Mouse (Mus musculus) MEL (cell line): ENCODE measurements around the gene Cnot2. TPM values are rescaled to one million over a fixed set of nuclear protein-coding genes. Genes with fewer than 3 reads are reported as not detected.
A peak's percentile ranks its signal among the peaks of the same experiment; 100 is the strongest.

ENCODE experiments used
- DNase-seq: peaks from one replicate; pipeline ENCODE4 v3.0.0; 2011; ENCODE audit warnings: low read depth, low spot score
- H3K27ac ChIP-seq: 2 replicates; pipeline ENCODE4 v1.5.1; 2012; ENCODE audit warnings: low read depth, mild to moderate bottlenecking, control low read depth, low read length, moderate library complexity; ENCODE audit not compliant: control insufficient read depth
- H3K27me3 ChIP-seq, 2 experiments: fragments of 150-350 bp in 1 of 2; sonication (generic) in 1 of 2; 2 replicates each; pipeline ENCODE4 v1.6.1; 2012; ENCODE audit warnings: low read length in 2 of 2, mild to moderate bottlenecking in 2 of 2, improper control_type of control experiment in 1 of 2, moderate library complexity in 1 of 2; ENCODE audit not compliant: insufficient read depth in 2 of 2, control insufficient read depth in 1 of 2
- H3K36me3 ChIP-seq, 2 experiments: 2 replicates each; pipeline ENCODE4 v1.6.1; 2012 to 2014; ENCODE audit warnings: low read length in 2 of 2, improper control_type of control experiment in 1 of 2, inconsistent platforms in 1 of 2, mild to moderate bottlenecking in 1 of 2; ENCODE audit not compliant: insufficient read depth in 2 of 2, control insufficient read depth in 1 of 2
- H3K4me1 ChIP-seq, 2 experiments: fragments of 150-350 bp in 1 of 2; sonication (generic) in 1 of 2; 2 replicates each; pipeline ENCODE4 v1.6.1; 2012; ENCODE audit warnings: low read length in 2 of 2, improper control_type of control experiment in 1 of 2, mild to moderate bottlenecking in 1 of 2; ENCODE audit not compliant: insufficient read depth in 2 of 2, control insufficient read depth in 1 of 2
- H3K4me3 ChIP-seq, 2 experiments: fragments of 150-350 bp in 1 of 2; sonication (generic) in 1 of 2; 2 replicates each; pipeline ENCODE4 v1.5.1; 2012; ENCODE audit warnings: low read depth in 2 of 2, low read length in 2 of 2, mild to moderate bottlenecking in 2 of 2, moderate library complexity in 2 of 2, control low read depth in 1 of 2, improper control_type of control experiment in 1 of 2; ENCODE audit not compliant: control insufficient read depth in 1 of 2, insufficient read depth in 1 of 2
- H3K79me2 ChIP-seq: 2 replicates; pipeline ENCODE4 v1.6.1; 2012; ENCODE audit warnings: mild to moderate bottlenecking, low read length, moderate library complexity; ENCODE audit not compliant: control insufficient read depth, poor library complexity, insufficient read depth
- H3K9ac ChIP-seq: 2 replicates; pipeline ENCODE4 v1.6.1; 2012; ENCODE audit warnings: low read depth, mild to moderate bottlenecking, control low read depth, low read length, moderate library complexity; ENCODE audit not compliant: control insufficient read depth, poor library complexity, severe bottlenecking
- H3K9me3 ChIP-seq: fragments of 150-350 bp; sonication (generic); replicated peaks from 2 replicates; pipeline ENCODE4 v1.6.1; 2012; ENCODE audit warnings: mild to moderate bottlenecking, low read length, improper control_type of control experiment, moderate library complexity; ENCODE audit not compliant: insufficient read depth
- BHLHE40 ChIP-seq: IDR thresholded peaks from 2 replicates; pipeline ENCODE4 v1.6.1; 2012; ENCODE audit warnings: low read depth, mild to moderate bottlenecking, inconsistent platforms, low read length, improper control_type of control experiment, borderline replicate concordance
- CHD1 ChIP-seq: IDR thresholded peaks from 2 replicates; pipeline ENCODE4 v1.6.1; 2012; ENCODE audit warnings: low read depth, mild to moderate bottlenecking, inconsistent platforms, low read length, improper control_type of control experiment
- CHD2 ChIP-seq: IDR thresholded peaks from 2 replicates; pipeline ENCODE4 v1.6.1; 2011; ENCODE audit warnings: low read length, improper control_type of control experiment
- CTCF ChIP-seq, 3 experiments: IDR thresholded peaks in 2 of 3; conservative IDR thresholded peaks in 1 of 3; 2 replicates each; pipeline ENCODE4 v1.5.1; 2011 to 2012; ENCODE audit warnings: low read length in 3 of 3, low read depth in 2 of 3, mild to moderate bottlenecking in 2 of 3, improper control_type of control experiment in 1 of 3, inconsistent platforms in 1 of 3, mixed read lengths in 1 of 3, moderate library complexity in 1 of 3; ENCODE audit not compliant: control insufficient read depth in 1 of 3, insufficient read depth in 1 of 3, poor library complexity in 1 of 3, severe bottlenecking in 1 of 3
- ELF1 ChIP-seq: IDR thresholded peaks from 2 replicates; pipeline ENCODE4 v1.6.1; 2014; ENCODE audit warnings: low read depth, mild to moderate bottlenecking, inconsistent platforms, low read length, improper control_type of control experiment, moderate library complexity
- EP300 ChIP-seq, 2 experiments: IDR thresholded peaks; 2 replicates each; pipeline ENCODE4 v1.6.1; 2011; ENCODE audit warnings: improper control_type of control experiment in 2 of 2, low read length in 2 of 2, low read depth in 1 of 2, mild to moderate bottlenecking in 1 of 2
- GABPA ChIP-seq: IDR thresholded peaks from 2 replicates; pipeline ENCODE4 v1.6.1; 2012; ENCODE audit warnings: low read depth, mild to moderate bottlenecking, inconsistent platforms, low read length, improper control_type of control experiment, moderate library complexity
- GATA1 ChIP-seq: IDR thresholded peaks from 2 replicates; pipeline ENCODE4 v1.6.1; 2011; ENCODE audit warnings: low read depth, low read length, improper control_type of control experiment
- MAX ChIP-seq: IDR thresholded peaks from 2 replicates; pipeline ENCODE4 v1.6.1; 2011; ENCODE audit warnings: low read length, improper control_type of control experiment
- MAZ ChIP-seq: IDR thresholded peaks from 2 replicates; pipeline ENCODE4 v1.6.1; 2012; ENCODE audit warnings: low read depth, mild to moderate bottlenecking, inconsistent platforms, low read length, improper control_type of control experiment
- MEF2A ChIP-seq: IDR thresholded peaks from 2 replicates; pipeline ENCODE4 v1.6.1; 2014; ENCODE audit warnings: low read depth, mild to moderate bottlenecking, inconsistent platforms, low read length, improper control_type of control experiment; ENCODE audit not compliant: poor library complexity, insufficient replicate concordance, severe bottlenecking; ENCODE audit errors: extremely low read depth
- MYC ChIP-seq: IDR thresholded peaks from 2 replicates; pipeline ENCODE4 v1.6.1; 2011; ENCODE audit warnings: low read depth, mild to moderate bottlenecking, low read length, improper control_type of control experiment, moderate library complexity
- POLR2A ChIP-seq, 2 experiments: IDR thresholded peaks; 2 replicates each; pipeline ENCODE4 v1.6.1; 2011 to 2012; ENCODE audit warnings: low read length in 2 of 2, mild to moderate bottlenecking in 2 of 2, control low read depth in 1 of 2, improper control_type of control experiment in 1 of 2, low read depth in 1 of 2, moderate library complexity in 1 of 2; ENCODE audit not compliant: control insufficient read depth in 1 of 2, insufficient read depth in 1 of 2, poor library complexity in 1 of 2
- POLR2AphosphoS2 ChIP-seq: IDR thresholded peaks from 2 replicates; pipeline ENCODE4 v1.6.1; 2011; ENCODE audit warnings: low read length, improper control_type of control experiment
- RAD21 ChIP-seq: IDR thresholded peaks from 2 replicates; pipeline ENCODE4 v1.6.1; 2011; ENCODE audit warnings: mild to moderate bottlenecking, low read depth, low read length, improper control_type of control experiment
- SIN3A ChIP-seq: IDR thresholded peaks from 2 replicates; pipeline ENCODE4 v1.6.1; 2012; ENCODE audit warnings: low read length, improper control_type of control experiment, inconsistent platforms
- SMC3 ChIP-seq: IDR thresholded peaks from 2 replicates; pipeline ENCODE4 v1.6.1; 2011; ENCODE audit warnings: low read depth, low read length, improper control_type of control experiment
- TAL1 ChIP-seq: IDR thresholded peaks from 2 replicates; pipeline ENCODE4 v1.6.1; 2012; ENCODE audit warnings: mild to moderate bottlenecking, inconsistent platforms, low read length, moderate library complexity, mixed read lengths
- TCF12 ChIP-seq: IDR thresholded peaks from 2 replicates; pipeline ENCODE4 v1.6.1; 2014; ENCODE audit warnings: low read depth, mild to moderate bottlenecking, inconsistent platforms, low read length, improper control_type of control experiment, moderate library complexity
- ZC3H11A ChIP-seq: IDR thresholded peaks from 2 replicates; pipeline ENCODE4 v1.6.1; 2012; ENCODE audit warnings: low read depth, mild to moderate bottlenecking, inconsistent platforms, low read length, improper control_type of control experiment
- ZMIZ1 ChIP-seq: IDR thresholded peaks from 2 replicates; pipeline ENCODE4 v1.6.1; 2012; ENCODE audit warnings: low read depth, mild to moderate bottlenecking, inconsistent platforms, low read length, improper control_type of control experiment, moderate library complexity
- ZNF384 ChIP-seq: IDR thresholded peaks from 2 replicates; pipeline ENCODE4 v1.6.1; 2012; ENCODE audit warnings: low read depth, mild to moderate bottlenecking, inconsistent platforms, low read length, improper control_type of control experiment
- polyA plus RNA-seq, 2 experiments: library from polyadenylated mRNA; stranded (reverse) in 1 of 2; unstranded in 1 of 2; fragments of >175 nt in 1 of 2; fragments of >200 nt in 1 of 2; gene quantifications; 2 replicates each; pipeline versions ENCODE4 v1.2.1 to v1.2.4; 2012; ENCODE audit warnings: low replicate concordance in 2 of 2, low read depth in 1 of 2; ENCODE audit not compliant: insufficient read length in 2 of 2, insufficient read depth in 1 of 2, missing spikeins in 1 of 2
- total RNA-seq: library from RNA; depleted of rRNA; stranded (reverse); fragments of 300-350 nt; gene quantifications from 2 replicates; pipeline ENCODE4 v1.2.3, GENCODE M21; 2012

The Cnot2 gene
- total and polyA plus RNA-seq, 3 experiments = 84.3 to 554 (median 88.8) TPM

DNA sequence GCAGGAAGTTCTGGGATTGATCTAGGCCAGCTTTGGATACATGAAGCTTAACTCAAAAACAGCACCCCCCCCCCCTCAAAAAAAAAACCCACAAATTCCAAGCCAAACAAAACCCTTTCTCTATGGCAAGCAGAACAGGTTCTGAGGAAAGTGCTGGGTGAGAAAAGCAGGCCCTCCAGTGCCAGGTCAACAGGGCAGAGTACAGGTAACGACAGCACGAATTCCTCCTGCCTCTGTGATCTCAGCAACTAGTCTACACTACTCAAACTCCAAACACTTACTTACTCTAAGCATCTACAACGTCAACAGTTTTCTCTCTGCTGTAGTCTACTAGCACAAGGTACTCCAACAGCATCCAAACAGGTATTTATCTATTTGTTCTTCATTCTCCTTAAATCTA lies 48.8 kb downstream of the Cnot2 start:
- H3K9ac ChIP-seq = no peak overlapping the region
- peaks cover 4 to 9% of the 10 kb centered on the region in 2 experiments; a peak in 3 of 4 replicates for H3K36me3 ChIP-seq
- no peaks in the 10 kb centered on the region for H3K9me3 ChIP-seq
- no peak for DNase-seq
- H3K4me1 ChIP-seq = no peaks in the 10 kb centered on the region
- TF ChIP-seq MEF2A (no peak), CHD2 (no peak), ZMIZ1 (no peak), BHLHE40 (no peak), MAZ (no peak), ZNF384 (no peak), TCF12 (no peak), POLR2A (IDR thresholded peaks at IDR 0.05; ENCODE audit: control insufficient read depth in 1 of 2, insufficient read depth in 1 of 2, low read depth in 1 of 2, low read length in 2 of 2, poor library complexity in 1 of 2) (no peak), EP300 (IDR thresholded peaks at IDR 0.05; ENCODE audit: low read depth in 1 of 2, low read length in 2 of 2) (no peak), SIN3A (no peak), MYC (no peak), GABPA (no peak)
- no peak overlapping the region for H3K4me3 ChIP-seq
- no peaks in the 10 kb centered on the region for H3K27me3 ChIP-seq
- no peak overlapping the region for H3K27ac ChIP-seq
- H3K79me2 ChIP-seq = peaks cover 17% of the 10 kb centered on the region

GRCm38 (mm10) chr10:116531063-116531462 lies 50.2 kb downstream of the Cnot2 start:
- no peak overlapping the region for H3K4me3 ChIP-seq
- no peaks in the 10 kb centered on the region for H3K9me3 ChIP-seq
- no peak overlapping the region for H3K27ac ChIP-seq
- H3K9ac ChIP-seq = no peak overlapping the region
- no peak for DNase-seq
- H3K27me3 ChIP-seq = no peaks in the 10 kb centered on the region
- peaks cover 16% of the 10 kb centered on the region for H3K79me2 ChIP-seq
- H3K4me1 ChIP-seq = no peaks in the 10 kb centered on the region
- no peak for TF ChIP-seq ZC3H11A
- no peak for TF ChIP-seq SIN3A
- TF ChIP-seq CHD2 = no peak
- peak in 1 of 3 experiments; percentile 10; a peak in 1 of 6 replicates for TF ChIP-seq CTCF (IDR thresholded peaks at IDR 0.05 in 2 of 3, conservative IDR thresholded peaks at IDR 0.05 in 1 of 3; ENCODE audit: control insufficient read depth in 1 of 3, insufficient read depth in 1 of 3, low read depth in 2 of 3, low read length in 3 of 3, poor library complexity in 1 of 3, severe bottlenecking in 1 of 3)
- peak; percentile 65 for TF ChIP-seq ZNF384
- TF ChIP-seq SMC3 = no peak
- TF ChIP-seq POLR2AphosphoS2 = no peak
- TF ChIP-seq GATA1 = no peak
- TF ChIP-seq CHD1 = no peak
- no peak for TF ChIP-seq ELF1
- no peak for TF ChIP-seq MAX
- TF ChIP-seq RAD21 = peak; percentile 2
- no peak for TF ChIP-seq TAL1
- peaks cover 0 to 6% of the 10 kb centered on the region in 2 experiments; a peak in 2 of 4 replicates for H3K36me3 ChIP-seq
